Mouse (Mus musculus) bone marrow macrophage, adult 2 months (primary cell): ENCODE measurements around the gene Atp8a1. TPM values are rescaled to one million over a fixed set of nuclear protein-coding genes. Genes with fewer than 3 reads are reported as not detected.

Experiments used
- H3K27ac ChIP-seq: 2 replicates; pipeline ENCODE4 v1.5.1; 2012; ENCODE audit warnings: low read depth, low read length; ENCODE audit not compliant: insufficient read depth
- H3K4me1 ChIP-seq: 2 replicates; pipeline ENCODE4 v1.6.1; 2012; ENCODE audit warnings: low read length; ENCODE audit not compliant: control insufficient read depth, insufficient read depth
- H3K4me3 ChIP-seq: 2 replicates; pipeline ENCODE4 v1.5.1; 2012; ENCODE audit warnings: mild to moderate bottlenecking, low read length, moderate library complexity; ENCODE audit not compliant: insufficient read depth
- CTCF ChIP-seq: IDR thresholded peaks from 2 replicates; pipeline ENCODE4 v1.5.1; 2012; ENCODE audit warnings: low read depth, mild to moderate bottlenecking, low read length, moderate library complexity
- POLR2A ChIP-seq: IDR thresholded peaks from 2 replicates; pipeline ENCODE4 v1.6.1; 2012; ENCODE audit warnings: mild to moderate bottlenecking, low read depth, low read length, borderline replicate concordance
- polyA plus RNA-seq: library from polyadenylated mRNA; stranded (reverse); fragments of >200 nt; gene quantifications from 2 replicates; pipeline ENCODE4 v1.2.4, GENCODE M21; 2012; ENCODE audit not compliant: missing spikeins, insufficient read depth, insufficient read length

Gene Atp8a1
- polyA plus RNA-seq, 1 experiment: 52.6 TPM

DNA sequence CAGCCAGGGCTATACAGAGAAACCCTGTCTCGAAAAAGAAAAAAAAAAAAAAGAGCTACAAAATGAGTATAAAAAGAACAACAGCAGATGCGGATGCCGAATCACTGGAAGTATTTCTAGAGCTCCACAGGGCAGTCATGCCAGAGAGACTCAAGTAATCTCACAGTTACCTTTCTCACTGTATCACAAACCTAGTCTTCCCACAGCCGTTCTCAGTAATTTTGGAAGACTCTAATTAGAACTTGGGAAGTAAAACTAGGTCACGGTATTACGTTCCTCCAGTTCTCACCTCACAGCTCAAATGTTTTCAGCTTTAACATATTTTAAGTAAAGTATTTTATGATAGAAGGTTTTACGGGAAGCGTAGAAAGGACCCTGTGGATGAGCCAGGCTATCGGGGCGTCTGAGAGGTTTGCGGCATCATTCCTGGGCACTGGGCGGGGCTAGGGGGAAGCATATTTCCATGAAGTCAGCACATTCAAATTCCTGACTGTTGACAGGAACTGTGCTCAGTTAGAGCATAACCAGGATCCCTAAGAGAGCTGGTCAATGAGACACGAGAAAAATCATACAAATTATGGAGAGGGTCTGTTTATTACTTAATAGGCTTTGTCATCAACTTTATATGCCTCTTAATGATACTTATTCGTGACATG lies 152.1 kb downstream of the Atp8a1 start:
- TF ChIP-seq CTCF (no peak), POLR2A (no peak)
- H3K4me1 ChIP-seq: 0 out of 2 replicates have a peak, but pooled peaks cover 3% of the 10 kb centered on the region
- no peak overlapping the region for H3K27ac ChIP-seq
- no peak overlapping the region for H3K4me3 ChIP-seq

DNA sequence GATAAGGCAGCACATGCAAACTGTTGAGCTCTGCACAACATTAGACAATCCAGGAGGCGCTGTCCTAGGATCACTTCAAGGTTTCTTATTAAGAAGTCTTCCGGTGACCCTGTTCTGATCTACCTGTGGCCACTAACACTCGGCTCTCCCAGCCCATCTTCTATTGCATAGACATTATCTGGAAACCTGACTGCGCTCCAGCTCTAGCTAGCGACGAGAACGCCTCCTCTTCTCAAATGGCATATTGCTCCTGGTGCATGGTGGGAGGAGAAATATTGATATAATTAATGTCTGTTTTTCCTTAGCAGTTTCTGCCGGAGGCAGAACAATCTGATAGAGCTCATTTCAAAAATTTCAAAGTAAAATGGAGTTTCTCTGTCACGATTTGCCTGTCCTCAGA lies 156.9 kb downstream of the Atp8a1 start:
- Histone ChIP-seq H3K4me1 (no peaks in the 10 kb centered on the region), H3K4me3 (no peak overlapping the region), H3K27ac (no peak overlapping the region)
- TF ChIP-seq POLR2A: no peak
- TF ChIP-seq CTCF: no peak

DNA sequence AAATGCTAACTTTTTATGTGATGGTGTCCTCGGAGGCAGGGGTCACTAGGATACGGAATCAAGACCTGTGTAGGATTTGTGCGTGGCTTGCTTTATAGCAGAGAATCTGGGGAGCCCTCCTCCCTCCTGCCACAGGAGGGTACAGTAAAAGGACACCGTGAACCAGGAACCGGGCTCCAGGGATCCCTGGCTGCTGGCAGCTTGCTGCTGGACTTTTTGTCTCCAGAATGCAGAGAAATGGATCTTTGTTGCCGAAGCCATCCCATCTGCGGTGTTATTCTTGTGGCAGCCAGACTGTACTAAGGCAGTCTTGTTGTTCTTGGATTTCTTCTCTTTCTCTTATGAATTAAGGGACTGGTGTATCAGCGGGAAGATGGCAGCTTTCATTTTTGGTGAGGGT lies 159.2 kb downstream of the Atp8a1 start:
- TF ChIP-seq CTCF (no peak), POLR2A (no peak)
- Histone ChIP-seq H3K27ac (no peak overlapping the region), H3K4me1 (no peaks in the 10 kb centered on the region), H3K4me3 (no peak overlapping the region)

DNA sequence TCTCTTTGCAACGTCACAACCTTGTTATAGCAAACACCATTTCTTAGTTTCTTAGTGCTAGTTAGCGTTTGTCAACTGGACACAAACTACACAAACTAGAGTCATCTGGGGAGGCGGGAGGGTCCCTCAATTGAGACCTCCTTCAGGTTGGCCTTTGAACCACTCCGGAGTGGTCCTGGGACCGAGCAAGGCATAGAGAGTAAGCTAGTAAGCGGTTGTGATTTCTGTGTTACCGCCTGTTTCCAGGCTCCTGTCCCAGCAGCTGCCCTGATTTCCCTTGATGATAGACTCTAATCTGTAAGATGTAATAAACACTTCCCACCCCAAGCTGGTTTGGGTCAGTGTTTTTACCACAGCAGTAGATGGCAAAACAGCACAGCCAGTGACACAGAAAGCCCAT lies 161.3 kb downstream of the Atp8a1 start:
- no peaks in the 10 kb centered on the region for H3K4me1 ChIP-seq
- no peak overlapping the region for H3K4me3 ChIP-seq
- no peak overlapping the region for H3K27ac ChIP-seq
- TF ChIP-seq CTCF: no peak
- TF ChIP-seq POLR2A: no peak

DNA sequence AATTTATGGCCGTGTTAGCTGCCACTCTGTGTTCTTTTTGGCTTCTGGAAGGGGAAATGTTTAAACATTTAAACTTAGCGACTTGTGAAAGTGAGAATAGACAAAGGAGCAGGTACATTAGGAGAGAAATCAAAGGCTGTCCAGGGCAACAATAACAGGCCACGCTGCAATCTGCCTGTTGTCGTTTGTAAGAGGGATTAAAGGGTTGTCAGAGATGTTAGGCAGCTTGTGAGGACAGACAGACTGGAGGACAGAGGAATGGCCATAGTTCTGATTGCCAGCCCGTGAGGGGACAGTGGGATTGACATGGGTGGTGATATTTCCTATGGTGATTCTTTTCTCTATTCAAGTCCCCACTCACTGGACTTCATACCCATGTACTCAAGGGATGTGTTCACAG lies 161.8 kb downstream of the Atp8a1 start:
- no peak for TF ChIP-seq CTCF
- no peak for TF ChIP-seq POLR2A
- H3K27ac ChIP-seq: no peak overlapping the region
- no peak overlapping the region for H3K4me3 ChIP-seq
- peaks cover 3% of the 10 kb centered on the region for H3K4me1 ChIP-seq

DNA sequence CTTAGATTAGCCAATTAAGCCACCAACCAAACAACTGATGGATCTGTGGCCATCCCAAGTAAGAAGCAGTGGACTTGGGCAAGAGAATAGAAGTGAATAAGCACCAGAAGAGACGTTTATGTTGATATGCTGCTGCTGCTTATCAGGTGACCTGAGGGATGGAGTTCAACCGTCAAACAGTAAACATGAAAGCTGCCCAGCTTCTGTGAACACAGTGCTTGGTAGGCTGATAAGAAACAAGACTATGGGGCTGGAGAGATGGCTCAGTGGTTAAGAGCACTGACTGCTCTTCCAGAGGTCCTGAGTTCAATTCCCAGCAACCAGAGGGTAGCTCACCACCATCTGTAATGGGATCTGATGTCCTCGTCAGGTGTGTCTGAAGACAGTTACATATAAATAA lies 168.4 kb downstream of the Atp8a1 start:
- no peak for TF ChIP-seq POLR2A
- no peak for TF ChIP-seq CTCF
- Histone ChIP-seq H3K4me3 (no peak overlapping the region), H3K4me1 (peaks cover 5% of the 10 kb centered on the region), H3K27ac (no peak overlapping the region)

DNA sequence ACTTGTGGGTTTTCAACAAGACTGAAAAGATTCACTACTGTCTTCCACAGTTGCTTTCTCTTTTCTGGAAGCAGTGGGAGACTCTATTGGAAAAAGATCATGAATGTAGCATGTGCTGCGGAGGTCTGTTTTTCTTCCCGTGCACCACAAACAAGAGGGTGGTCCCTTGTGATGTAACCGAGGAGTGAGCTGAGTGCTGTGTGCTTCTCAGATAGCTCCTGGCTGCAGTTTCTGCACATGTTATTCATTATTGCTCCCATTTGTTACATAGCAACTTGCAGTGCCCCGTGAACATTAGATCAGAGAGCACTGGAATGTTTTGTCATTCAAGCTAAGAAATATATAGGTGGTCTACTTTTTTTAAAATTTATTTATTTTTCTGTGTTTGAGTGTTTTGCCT lies 174.2 kb downstream of the Atp8a1 start:
- TF ChIP-seq POLR2A (no peak), CTCF (no peak)
- Histone ChIP-seq H3K27ac (no peak overlapping the region), H3K4me3 (no peak overlapping the region), H3K4me1 (no peaks in the 10 kb centered on the region)

DNA sequence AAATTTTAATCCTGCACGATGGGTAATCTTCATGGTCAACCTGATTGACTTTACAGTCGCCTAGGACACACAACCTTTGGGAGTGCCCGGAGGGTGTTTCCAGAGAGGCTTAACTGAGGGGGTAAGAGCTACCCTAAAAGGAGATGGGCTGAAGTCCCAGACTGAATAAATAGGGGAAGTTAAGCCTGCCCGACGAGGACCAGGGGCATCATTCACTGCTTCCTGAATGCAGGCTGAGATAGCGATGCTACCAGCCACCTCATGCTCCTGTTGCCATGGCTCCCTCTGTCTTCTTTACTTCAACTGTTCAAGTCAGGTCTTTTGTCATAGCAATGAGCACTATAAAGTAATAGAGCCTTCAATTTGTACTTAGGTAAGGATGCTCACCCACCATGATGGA lies 177.1 kb downstream of the Atp8a1 start:
- no peaks in the 10 kb centered on the region for H3K4me1 ChIP-seq
- H3K27ac ChIP-seq: no peak overlapping the region
- no peak overlapping the region for H3K4me3 ChIP-seq
- TF ChIP-seq CTCF: no peak
- no peak for TF ChIP-seq POLR2A

DNA sequence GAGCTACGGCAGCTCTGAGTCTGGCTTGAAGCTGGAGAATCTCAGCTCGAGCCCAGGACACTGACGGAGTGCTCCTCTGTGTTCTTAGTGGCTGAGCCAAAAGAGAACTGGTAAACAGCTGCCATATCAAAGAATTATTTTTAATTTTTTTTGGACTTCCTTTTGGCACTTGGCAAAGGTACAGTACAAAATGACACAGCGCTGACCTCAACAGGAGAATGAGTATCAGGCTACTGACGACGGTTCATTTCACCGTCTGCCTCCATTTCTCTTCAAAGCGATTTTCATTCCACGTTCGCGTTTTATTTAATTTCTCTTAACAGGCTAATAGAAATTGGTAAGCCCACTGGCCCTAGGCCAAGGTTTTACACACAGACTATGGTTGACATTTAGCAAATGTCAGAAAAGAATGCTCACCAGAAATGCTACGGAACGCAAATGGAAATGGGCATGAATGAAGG lies 177.8 kb downstream of the Atp8a1 start:
- Histone ChIP-seq H3K4me1 (no peaks in the 10 kb centered on the region), H3K4me3 (no peak overlapping the region), H3K27ac (no peak overlapping the region)
- no peak for TF ChIP-seq CTCF
- no peak for TF ChIP-seq POLR2A

DNA sequence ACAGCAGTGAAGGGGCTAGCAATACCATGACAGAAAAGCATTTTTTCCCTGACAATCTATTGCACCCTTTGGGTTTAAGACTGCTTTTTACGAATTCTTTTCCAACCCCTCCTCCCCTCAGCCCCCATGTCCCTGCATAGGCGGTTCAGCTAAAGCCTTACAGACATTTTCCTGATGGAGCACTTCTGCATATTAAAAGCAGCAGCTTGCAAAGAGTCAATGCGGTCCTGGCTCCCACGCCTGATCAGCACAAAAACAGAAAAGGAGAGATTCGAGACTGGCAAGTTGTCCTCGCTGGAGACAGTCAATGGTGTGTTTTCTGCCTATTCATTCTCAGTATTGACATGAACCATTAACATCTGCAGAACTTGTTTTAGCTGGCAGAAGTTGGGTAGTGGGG lies 184.5 kb downstream of the Atp8a1 start:
- H3K4me3 ChIP-seq: no peak overlapping the region
- no peak overlapping the region for H3K27ac ChIP-seq
- H3K4me1 ChIP-seq: no peaks in the 10 kb centered on the region
- no peak for TF ChIP-seq POLR2A
- no peak for TF ChIP-seq CTCF

DNA sequence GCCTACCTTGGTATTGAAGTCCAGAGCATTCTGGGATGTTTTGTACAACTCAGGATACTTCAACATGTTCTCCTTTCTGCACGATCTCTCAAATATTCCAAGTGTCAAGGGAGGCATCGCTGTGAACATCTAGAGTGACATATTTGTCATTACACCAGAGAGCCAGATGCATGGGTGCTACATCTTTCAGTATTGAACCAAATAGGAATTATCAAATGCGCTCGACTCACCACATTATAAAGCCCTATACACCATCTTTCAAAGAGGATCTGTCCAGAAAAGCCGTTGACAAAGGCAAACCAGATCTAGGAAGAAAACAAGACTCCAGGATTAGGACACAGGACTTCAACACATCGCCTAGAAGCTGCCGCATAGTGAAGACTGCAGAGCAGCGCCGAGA lies 187.4 kb downstream of the Atp8a1 start:
- Histone ChIP-seq H3K4me1 (no peaks in the 10 kb centered on the region), H3K4me3 (no peak overlapping the region), H3K27ac (no peak overlapping the region)
- TF ChIP-seq POLR2A (no peak), CTCF (no peak)

DNA sequence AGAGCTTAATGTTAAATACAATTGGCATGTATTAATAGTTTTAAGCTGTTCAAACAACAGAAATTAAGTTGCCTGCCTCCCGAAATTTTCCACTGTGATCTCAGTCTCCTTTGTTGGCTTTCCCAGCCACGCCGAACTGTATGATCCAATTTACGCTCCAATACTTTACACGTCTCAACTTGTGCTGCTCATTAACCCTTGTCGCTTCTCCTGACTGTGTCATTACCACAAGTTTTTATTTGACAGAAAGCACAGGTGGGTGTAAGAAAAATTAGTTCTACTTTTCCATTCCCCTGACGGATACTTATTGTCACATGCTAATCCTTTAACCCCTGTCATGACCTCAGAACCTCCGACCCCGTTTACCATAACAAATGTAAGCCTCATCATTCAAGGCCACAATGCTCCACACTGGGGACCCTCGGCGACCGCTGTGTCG lies 190.4 kb downstream of the Atp8a1 start:
- no peaks in the 10 kb centered on the region for H3K4me1 ChIP-seq
- H3K4me3 ChIP-seq: no peak overlapping the region
- no peak for TF ChIP-seq CTCF
- H3K27ac ChIP-seq: no peak overlapping the region
